Mouse (Mus musculus) lung, postnatal 0 days (tissue): ENCODE data around the gene 2310033P09Rik.
A peak's percentile ranks its signal among the peaks of the same experiment; 100 is the strongest.

ENCODE experiments used
- CTCF ChIP-seq: IDR thresholded peaks from 2 replicates; pipeline ENCODE4 v1.5.1; 2016; ENCODE audit warnings: antibody characterized with exemption, mild to moderate bottlenecking
- EP300 ChIP-seq: IDR thresholded peaks from 2 replicates; pipeline ENCODE4 v1.6.1; 2016; ENCODE audit warnings: antibody characterized with exemption, mild to moderate bottlenecking, control low read depth

GRCm38 (mm10) chr11:59183821-59184220 is 24.3 kb upstream of the 2310033P09Rik start:
- TF ChIP-seq EP300 (no peak), CTCF (peak; percentile 89)
